Mouse (Mus musculus): ENCODE measurements around the gene Lamp1. TPM values are rescaled to one million over a fixed set of nuclear protein-coding genes. Genes with fewer than 3 reads are reported as not detected.
A peak's percentile ranks its signal among the peaks of the same experiment; 100 is the strongest.

Gene Lamp1
- total RNA-seq (2021): 100 to 1,000 TPM; 241 to 259 TPM

DNA sequence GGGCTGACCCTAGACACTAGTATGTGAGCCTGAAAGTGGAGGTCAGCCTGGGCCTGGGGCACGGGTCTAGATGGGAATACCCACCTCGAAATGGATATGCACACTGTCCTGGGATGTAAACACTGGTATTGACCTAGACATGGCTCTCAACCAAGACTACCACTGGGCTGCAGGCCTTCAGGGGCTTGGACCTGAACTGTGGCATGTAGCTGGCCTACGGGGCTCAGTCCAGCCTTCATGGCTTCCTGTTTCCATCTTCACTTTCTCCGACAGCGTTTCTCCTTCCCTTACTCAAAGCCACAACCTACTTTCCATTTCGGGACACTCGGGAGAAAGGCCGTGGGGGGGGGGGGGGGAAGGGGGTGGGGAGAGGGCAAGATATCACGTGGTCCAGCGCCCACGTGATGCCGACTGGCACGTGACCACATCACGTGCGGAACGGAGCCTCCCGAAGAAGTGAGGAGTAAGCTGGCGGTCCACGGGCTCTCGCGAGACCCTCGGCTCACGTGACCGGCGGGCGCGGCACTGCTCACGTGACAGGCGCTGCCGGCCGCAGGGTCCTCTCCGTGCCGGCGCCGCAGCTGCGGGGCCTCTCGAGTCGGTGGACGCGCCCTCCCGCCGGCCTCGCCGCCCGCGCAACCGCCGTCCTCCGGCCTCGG is at the start of gene Lamp1:
Lamp1 (plus strand) TSS at position 444 of the 659 bp plus-strand sequence.
- peak; percentile 100 for DNase-seq
- intact Hi-C loops (cut with DNase I): no loop called here

DNA sequence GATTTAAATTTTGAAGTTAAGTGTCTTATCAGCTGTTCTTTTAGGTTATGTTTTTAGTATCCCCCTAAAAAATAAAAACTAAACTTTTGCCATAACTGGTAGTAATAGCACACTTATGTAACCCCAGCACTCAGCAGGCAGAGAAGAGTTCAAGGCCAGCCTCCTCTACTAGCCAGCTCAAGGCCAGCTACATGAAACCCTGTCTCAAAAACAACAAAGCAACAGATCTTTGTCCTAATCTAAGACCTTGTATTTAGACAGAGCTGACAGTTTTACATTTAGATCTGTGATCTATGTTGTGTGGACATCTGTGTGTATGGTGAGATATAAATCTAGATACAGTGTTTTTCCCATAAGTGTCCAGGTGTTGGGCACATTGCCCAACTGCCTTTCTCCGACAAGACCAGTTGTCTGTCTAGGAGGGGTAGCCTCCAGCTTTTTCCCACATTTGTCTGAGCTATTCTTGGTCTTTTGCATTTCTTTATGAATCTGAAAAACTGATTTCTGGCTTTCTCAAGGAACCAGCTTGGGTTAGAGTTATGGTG is 49.5 kb upstream of the Lamp1 start:
- DNase-seq: no peak
- intact Hi-C loops (cut with DNase I): no loop called here

DNA sequence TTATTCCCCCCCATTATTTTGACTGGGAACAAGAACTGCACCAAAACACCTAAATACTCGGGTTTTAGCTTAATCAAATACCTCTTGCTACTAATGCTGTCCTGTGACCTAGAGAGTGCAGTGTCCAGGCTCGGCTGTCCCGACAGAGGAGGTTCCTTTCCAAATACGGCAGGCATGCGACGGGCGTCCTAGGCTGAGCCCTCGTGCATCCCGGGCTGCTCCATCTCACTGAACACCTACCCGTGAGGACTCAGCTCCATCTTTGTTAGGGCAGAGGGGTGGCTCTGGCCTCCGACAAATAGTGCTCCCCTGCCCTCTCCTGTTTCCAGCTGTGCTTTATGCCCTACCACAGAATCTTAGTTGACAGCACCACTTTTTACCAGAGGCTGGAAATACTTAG is 47.0 kb upstream of the Lamp1 start:
- DNase-seq: no peak
- intact Hi-C loops (cut with DNase I): no loop called here

DNA sequence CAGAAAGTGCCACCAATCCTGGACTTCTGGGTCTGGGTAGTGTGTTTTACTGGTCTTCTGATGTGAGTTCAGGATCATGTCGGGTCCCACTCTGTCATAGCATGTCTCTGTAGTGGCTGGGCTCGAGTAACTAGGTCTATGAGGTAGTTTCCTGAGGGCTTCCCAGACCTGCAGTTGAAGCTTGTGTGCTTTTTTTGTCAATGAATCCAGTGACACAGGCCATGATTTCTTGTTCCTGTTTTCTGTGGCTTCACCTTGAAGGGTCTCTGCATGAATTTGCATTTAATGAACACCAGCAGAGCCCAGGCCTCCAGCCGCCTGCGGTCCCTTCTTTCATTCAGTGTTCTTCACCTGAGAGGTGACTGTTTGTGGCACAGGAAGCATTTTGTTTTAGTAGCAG is 45.7 kb upstream of the Lamp1 start:
- intact Hi-C loops (cut with DNase I): no loop called here
- DNase-seq: no peak

DNA sequence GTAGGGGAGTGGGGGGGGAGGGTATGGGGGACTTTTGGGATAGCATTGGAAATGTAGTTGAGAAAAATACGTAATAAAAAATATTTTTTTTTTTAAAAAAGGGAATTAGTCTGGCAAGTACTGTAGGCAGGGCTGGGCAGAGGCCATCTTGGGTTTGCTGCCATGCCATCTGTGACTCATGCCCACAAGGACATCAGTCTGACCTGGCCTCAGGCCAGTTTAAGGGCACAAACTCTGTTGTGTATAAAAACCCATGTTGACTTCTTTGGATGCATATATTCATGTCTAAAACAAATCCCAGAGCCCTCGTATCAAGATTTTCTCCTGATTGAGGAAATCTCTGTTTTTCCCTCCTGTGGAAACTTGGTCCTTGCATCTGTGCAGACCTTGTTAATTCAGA is 41.9 kb upstream of the Lamp1 start:
- intact Hi-C loops (cut with DNase I): no loop called here
- DNase-seq: no peak

DNA sequence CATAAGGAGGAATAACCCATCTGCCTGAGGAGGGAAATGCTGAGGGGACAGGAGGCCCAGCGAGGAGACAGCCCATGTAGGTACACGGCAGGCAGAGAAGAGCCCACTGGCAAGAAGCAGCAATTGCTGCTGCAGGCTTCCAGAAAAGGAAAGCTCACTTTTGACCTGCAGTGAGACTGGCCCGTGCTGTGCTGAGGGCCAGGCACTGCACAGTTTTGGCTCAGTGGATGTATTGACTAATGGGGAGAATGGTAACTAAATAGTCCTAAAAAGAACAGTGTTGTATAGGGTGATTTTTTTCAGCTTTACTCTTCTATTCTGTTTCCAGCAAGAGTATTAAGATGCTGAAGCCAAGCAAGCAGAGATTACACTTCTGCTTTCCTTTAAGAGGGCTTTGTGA is 40.4 kb upstream of the Lamp1 start:
- intact Hi-C loops (cut with DNase I): no loop called here
- no peak for DNase-seq

DNA sequence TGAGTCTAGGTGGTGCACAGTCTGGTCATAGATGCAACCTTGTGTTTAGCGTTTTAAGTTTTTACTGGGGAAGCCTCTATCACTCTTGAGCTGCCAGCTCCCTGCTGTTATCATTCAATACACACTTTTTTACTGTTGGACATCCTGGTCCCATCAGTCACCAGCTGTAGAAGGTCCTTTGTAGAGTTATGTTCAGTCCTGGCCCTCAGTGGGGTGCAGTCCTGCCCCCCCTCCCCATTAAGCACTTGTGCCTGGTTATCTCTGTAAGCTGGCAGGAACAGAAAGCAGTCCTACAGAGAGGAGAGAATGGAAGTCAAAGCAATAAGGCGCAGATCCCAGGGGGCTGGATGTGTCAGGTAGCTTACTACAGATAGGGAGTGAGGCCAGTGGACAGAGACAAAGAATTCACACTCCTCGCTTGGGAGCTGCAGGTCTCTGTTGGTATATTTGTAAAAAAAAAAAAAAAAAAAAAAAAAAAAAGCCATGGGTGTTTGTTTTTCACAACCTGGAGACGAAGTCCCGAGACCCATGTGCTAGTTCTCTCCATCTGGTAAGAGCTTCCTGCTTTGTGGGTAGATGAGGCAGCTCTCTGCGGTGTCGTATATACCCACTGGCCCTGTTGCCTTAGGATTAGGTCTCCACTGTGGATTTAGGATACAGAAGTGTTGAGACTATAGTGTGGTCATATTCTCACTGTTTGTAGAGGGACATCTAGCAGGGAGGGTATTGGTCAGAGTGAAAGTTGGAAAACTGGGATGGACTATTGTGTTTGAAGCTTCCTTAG is 37.9 kb upstream of the Lamp1 start:
- intact Hi-C loops (cut with DNase I): no loop called here
- DNase-seq: no peak

DNA sequence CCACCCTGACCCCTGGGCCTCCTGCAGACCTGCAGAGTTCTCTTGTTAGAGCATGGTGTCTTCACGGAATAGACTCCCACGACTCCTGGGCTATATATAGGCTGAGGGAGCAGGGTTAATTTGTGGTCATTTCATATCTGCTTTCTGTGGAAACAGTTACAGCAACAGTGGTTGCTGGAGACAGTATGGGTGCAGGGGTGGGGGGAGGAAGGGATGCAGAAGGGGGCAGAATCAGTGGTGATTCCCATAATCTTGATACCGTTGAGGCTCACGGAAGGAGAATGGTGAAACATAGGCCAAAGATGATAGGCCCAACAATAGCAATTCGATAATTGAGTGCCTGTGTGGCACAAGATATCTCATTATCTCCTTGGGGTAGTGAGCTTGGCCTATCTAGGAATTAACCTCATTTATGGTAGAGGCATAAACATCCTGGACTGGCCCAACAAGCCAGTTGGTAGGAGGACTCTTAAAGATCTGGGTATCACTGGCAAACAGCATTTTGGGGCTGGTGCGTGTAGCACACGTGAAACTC is 36.0 kb upstream of the Lamp1 start:
- no peak for DNase-seq

DNA sequence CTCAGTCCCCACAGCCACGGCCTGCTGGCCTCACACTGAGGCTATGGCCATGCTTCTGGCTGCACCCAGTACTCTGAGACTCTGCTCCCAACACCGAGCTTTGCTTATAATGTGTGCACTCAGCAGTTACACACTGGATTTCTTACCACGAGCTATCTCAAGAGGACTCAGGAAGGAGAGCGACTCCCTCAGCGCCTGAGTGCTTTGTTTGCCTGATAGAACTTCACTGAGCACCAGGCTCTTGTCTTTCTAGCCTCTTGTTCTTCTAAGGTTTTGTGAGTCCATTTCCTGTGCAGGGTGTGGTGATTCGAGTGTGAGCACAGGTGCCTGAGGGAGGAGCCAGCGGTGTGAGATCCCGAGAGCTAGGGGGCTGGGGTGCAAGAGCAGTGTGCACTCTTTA is 34.1 kb upstream of the Lamp1 start:
- DNase-seq: no peak
- intact Hi-C loops (cut with DNase I): no loop called here

More for the DNA sequence above, 36.0 kb upstream of the Lamp1 start:
- intact Hi-C loops (cut with DNase I): no loop called here

DNA sequence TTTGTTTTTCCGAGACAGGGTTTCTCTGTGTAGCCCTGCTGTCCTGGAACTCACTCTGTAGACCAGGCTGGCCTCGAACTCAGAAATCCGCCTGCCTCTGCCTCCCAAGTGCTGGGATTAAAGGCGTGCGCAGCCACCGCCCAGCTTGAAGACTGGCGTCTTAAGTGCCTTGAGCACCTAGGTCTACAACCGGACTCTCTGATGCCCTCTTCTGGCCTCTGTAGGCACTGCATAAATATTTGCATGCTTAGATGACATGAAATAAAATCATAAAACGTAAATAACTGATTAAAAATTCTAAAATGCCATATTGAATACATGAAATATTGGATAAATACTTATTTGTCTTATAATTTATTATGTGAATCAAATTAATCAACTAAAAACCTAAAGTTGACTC is 26.7 kb upstream of the Lamp1 start:
- intact Hi-C loops (cut with DNase I): loop anchor here (10.0 kb wide), 2 partner anchors 133 to 633 kb away; no protein-coding TSS in a partner anchor
- DNase-seq: peak; percentile 60

DNA sequence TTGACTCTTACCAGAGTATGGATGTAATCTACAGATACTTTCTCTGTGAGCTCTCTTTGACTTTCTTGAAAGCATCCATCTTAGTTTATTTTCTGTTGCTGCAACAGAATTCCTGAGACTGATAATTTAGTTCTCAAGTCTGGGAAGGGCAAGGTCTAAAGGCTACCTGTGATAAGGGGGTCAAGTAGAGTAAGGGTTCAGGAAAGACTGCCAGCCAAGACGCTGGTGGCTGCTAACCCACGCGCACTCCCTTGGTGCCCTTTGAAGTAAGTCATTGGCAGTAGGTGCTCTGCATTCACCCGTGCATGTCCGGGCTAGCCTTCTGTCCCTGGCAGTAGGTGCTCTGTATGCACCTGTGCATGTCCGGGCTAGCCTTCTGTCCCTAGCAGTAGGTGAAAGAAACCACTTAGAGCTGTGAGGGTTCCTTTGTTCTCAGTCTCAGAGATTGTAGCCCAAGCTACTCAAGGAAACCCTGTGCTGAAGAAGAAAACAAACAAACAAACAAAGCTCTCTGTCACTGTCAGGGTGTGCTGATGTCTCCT is 19.2 kb upstream of the Lamp1 start:
- DNase-seq: no peak
- intact Hi-C loops (cut with DNase I): loop anchor here (10.0 kb wide), 2 partner anchors 125 to 625 kb away; no protein-coding TSS in a partner anchor

DNA sequence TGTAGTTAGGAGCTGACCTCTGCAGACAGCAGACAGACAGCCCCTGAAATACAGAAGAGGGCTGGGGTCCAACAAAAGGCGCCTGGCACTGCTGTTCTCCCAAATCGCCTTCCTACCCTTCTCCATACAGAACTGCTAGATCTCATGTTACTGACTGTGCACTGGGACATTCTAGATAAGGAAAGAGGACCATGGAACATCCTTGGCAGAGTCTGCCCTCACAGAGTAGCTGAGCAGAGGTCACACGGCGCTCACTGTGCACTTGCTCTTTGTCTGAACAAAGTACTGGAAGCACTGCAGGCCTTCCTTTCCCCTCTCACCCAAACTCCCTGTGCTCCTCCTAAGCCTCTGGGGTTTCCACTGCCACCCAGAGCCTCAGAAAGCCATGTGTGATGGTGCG is 17.3 kb upstream of the Lamp1 start:
- no peak for DNase-seq
- intact Hi-C loops (cut with DNase I): no loop called here

DNA sequence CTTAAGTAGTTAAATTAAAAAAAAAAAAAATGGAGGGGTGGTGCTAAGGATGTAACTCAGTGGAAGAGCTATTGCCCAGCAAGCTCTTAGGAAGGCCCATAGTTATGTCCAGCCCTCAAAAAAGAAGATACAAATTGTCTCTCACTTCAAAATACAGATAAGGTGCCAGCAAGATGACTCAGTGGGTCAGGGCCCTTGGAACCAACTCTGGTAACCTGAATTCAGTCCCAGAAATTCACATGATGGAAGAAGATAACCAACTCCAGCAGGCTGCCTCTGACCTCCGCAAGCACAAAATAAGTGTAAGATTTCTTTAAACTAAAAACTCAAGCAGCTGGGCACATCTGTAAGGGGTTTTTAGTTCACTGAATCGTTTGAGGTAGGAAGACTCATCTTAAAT is 10.5 kb upstream of the Lamp1 start:
- intact Hi-C loops (cut with DNase I): no loop called here
- DNase-seq: no peak

DNA sequence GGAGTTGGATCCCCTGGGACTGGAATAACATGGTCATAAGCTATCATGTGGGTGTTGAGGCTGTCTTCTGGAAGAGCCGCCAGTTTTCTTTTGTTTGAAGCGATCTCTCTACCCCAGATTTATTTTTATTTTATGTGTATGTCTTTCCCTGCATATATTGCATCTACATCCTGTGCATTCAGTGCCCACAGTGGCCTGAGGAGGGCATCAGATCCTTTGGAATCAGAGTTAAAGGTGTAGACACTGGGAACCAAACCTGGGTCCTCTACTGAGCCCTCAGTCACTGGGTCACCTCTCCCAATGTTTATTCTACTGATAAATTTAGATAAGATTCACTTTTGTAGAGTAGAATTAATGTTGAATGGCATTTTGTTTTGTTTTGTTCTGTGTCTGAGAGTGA is 9.7 kb upstream of the Lamp1 start:
- intact Hi-C loops (cut with DNase I): no loop called here
- DNase-seq: no peak

DNA sequence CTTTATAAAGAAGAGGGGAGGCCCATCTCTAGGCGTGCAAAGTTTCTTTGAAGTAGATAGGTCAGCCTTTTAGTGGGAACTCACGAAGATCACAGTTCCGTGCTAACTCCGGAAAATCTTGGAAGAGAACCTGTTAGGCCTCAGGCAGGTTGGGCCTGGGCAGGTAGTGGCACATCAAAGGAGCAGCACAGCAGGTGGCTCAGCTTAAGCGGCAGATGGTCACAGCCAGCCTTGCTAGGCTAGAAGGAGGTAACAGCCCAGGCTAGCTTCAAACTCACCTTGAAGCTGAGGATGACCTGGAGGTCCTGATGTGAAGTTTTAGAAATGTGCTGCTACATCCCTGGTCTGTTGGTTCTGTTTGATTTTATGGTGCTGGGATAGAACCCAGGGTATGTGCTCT is 9.1 kb upstream of the Lamp1 start:
- intact Hi-C loops (cut with DNase I): no loop called here
- DNase-seq: no peak

DNA sequence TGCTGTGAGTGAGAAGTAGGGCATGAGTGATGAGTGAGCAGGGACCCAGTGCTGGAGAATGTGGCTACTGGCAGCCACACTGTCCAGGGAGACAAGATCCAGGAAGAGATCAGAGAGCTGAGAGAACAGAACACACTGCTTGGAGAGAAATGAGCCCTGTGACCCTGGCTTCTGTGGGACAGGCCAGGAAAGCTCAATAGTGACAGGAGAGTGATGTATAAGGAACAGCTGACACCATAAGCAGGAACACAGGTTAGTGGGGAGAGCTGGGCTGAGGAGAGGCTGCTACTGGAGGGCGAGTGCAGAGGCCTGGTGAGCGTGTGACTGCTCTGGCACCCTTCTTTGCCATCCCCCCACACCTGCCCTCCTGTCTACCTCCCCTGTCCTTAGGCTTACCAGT is 8.0 kb upstream of the Lamp1 start:
- DNase-seq: no peak
- intact Hi-C loops (cut with DNase I): no loop called here

DNA sequence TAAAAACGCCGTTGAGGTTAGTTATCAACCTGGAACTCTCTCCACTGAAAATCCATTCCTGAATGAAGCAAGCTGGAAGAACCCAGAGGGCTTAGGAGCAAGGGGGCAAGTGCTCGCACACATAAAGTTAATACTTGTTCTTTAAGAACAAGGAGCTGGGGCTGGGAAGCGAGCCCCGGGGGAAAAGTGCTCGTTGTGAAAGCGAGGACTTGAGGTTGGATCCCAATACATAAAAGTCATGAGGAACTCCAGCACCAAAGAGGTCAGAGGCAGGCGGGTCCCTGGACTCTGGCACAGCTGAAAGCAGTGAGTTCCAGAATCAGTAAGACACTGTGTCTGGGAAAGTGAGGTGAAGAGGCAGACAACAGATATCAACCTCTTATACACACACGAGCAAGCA is 4.9 kb upstream of the Lamp1 start:
- intact Hi-C loops (cut with DNase I): no loop called here
- DNase-seq: no peak

DNA sequence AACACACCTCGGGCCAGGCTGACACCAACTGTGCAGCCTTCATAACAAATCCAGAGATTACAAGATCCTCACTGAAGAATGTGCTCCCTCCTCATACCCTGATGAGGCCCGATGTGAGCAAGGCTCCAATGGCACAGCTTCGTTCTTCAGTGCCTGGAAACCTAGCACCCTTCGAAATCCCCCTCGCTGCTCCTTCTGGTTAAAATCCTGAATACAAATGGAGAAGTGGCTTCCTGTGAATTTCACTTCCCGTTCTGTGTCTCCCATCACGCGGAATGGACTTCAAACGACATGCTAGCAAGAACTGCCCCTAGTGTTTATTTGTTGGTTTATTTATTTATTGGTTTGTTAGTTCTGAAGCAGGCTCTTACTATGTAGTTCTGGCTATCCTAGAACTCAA is 3.6 kb upstream of the Lamp1 start:
- intact Hi-C loops (cut with DNase I): no loop called here
- no peak for DNase-seq

DNA sequence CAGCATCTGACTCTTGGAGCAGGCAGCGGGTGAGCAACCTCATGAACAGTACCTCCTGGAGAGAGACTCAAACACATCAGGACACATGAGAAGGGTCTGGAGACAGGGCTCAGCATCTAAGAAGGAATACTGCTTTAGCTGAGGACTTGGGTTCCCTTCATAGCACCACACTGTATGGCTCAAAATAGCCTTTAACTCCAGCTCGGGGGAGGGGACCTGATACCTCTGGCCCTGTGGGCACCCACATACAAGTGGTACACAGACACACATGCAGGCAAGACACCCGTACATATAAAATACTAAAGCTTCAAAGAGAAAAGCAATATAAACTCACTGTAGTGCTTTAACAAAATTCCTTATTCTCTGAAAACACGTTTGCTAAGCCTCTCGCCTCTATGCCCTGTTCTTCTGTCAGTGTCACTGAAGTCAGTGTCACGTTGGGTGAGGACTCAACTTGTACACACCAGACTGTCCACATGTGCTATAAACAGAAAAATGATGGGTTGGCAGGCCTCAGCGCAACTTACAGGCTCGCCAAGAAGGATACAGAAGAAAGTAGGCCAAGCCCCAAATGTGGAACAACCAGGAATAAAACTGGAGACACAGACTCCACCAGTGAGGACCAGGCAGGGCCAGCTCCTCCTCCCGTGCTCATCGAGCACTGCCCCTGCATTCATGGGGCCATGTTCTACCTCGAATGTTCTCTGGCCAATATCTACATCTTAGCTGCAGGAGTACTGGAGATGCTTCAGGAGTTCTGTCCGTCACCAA is 2.4 kb upstream of the Lamp1 start:
- intact Hi-C loops (cut with DNase I): no loop called here
- no peak for DNase-seq

DNA sequence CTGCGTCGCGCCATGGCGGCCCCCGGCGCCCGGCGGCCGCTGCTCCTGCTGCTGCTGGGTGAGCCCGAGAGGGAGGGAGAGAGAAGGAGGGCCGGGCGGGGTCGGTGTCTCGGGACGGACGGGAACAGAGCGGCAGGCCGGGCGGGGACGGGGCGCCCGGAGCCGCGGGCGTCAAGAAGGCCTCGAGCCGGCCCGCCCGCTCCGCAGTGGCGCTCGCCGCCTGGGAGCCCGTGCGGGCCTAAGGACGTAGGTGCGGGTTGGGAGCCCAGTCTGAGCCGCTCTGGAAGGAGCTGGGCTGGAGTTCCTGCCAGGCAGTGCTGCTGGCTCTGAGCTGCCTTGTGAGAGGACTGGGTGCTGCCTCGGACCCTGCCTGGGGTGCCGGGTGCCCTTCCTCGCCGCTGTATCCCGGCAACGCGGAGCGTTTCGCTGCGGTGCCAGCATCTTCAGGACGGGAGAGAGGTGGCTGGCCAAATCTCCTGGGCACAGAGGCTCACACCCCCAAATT is 468 bp downstream of the Lamp1 start:
- DNase-seq: no peak
- intact Hi-C loops (cut with DNase I): no loop called here

DNA sequence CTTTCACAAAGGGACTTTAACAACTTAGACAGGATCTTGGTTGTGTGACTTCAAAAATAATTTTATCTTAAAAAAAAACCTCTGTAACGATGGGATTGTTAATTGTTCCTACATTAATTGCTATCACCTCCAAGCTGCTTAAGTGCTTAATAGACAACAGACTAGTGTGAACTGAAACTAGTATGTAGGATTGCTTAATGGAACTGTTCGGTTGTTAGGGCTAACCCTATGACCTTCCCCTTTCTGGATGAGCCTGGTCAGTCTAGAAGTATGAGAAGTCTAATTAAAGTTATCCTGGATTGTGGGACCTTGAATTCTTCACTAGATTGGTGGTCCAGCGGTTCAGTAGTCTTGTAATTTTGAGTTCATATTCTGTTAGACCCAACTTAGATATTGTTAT is 1.7 kb downstream of the Lamp1 start:
- DNase-seq: no peak
- intact Hi-C loops (cut with DNase I): no loop called here
